Mouse (Mus musculus) heart, embryonic 14.5 days (tissue): ENCODE results near the gene Ubtd1. TPM values are rescaled to one million over a fixed set of nuclear protein-coding genes. Genes with fewer than 3 reads are reported as not detected.

Source experiments
- ATAC-seq: fragments of 200-750 bp; cut with Nextera tagmentation; 2 replicates; pipeline ENCODE4 v1.8.0; 2017; ENCODE audit warnings: low read depth, moderate TSS enrichment; ENCODE audit not compliant: insufficient number of reproducible peaks, insufficient read depth, low FRiP score
- H3K27ac ChIP-seq, 2 experiments: fragments of 200-500 bp in 1 of 2; fragments of 300-500 bp in 1 of 2; sonication (generic) in 1 of 2; replicated peaks in 1 of 2; 2 replicates each; pipeline ENCODE4 v1.5.1; 2012 to 2014; ENCODE audit warnings: low read depth in 2 of 2, low read length in 2 of 2, control low read depth in 1 of 2, mild to moderate bottlenecking in 1 of 2, mixed read lengths in 1 of 2; ENCODE audit not compliant: control insufficient read depth in 1 of 2, insufficient read depth in 1 of 2
- H3K27me3 ChIP-seq: fragments of 300-500 bp; sonication (generic); 2 replicates; pipeline ENCODE4 v1.6.1; 2014; ENCODE audit warnings: mild to moderate bottlenecking, low read length, control low read depth; ENCODE audit not compliant: control insufficient read depth, insufficient read depth
- H3K36me3 ChIP-seq: fragments of 300-500 bp; sonication (generic); 2 replicates; pipeline ENCODE4 v1.6.1; 2014; ENCODE audit warnings: mild to moderate bottlenecking, control low read depth, low read length, mixed read lengths; ENCODE audit not compliant: control insufficient read depth, insufficient read depth
- H3K4me1 ChIP-seq, 2 experiments: fragments of 200-500 bp in 1 of 2; fragments of 300-500 bp in 1 of 2; sonication (generic) in 1 of 2; 2 replicates each; pipeline ENCODE4 v1.6.1; 2012 to 2014; ENCODE audit warnings: low read length in 2 of 2, control low read depth in 1 of 2, mixed read lengths in 1 of 2; ENCODE audit not compliant: control insufficient read depth in 2 of 2, insufficient read depth in 2 of 2
- H3K4me2 ChIP-seq: fragments of 300-500 bp; sonication (generic); 2 replicates; pipeline ENCODE4 v1.6.1; 2014; ENCODE audit warnings: mild to moderate bottlenecking, low read length
- H3K4me3 ChIP-seq, 2 experiments: fragments of 200-500 bp in 1 of 2; fragments of 300-500 bp in 1 of 2; sonication (generic) in 1 of 2; 2 replicates each; pipeline ENCODE4 v1.5.1; 2012 to 2014; ENCODE audit warnings: low read length in 2 of 2, mild to moderate bottlenecking in 2 of 2, control low read depth in 1 of 2, low read depth in 1 of 2, moderate library complexity in 1 of 2; ENCODE audit not compliant: control insufficient read depth in 1 of 2, insufficient read depth in 1 of 2
- H3K9ac ChIP-seq: fragments of 300-500 bp; sonication (generic); 2 replicates; pipeline ENCODE4 v1.6.1; 2014; ENCODE audit warnings: mild to moderate bottlenecking, low read length
- H3K9me3 ChIP-seq: fragments of 300-500 bp; sonication (generic); 2 replicates; pipeline ENCODE4 v1.6.1; 2016; ENCODE audit warnings: low read length, control low read depth; ENCODE audit not compliant: control insufficient read depth
- WGBS: fragments of 180-500 bp; shearing (Covaris S2); extraction: QIAGEN DNeasy Blood & Tissue Kit; methylation state at CpG from one replicate; pipeline ENCODE4 v1.1.7; 2014; 5-methylcytosine and 5-hydroxymethylcytosine counted together
- polyA plus RNA-seq: library from polyadenylated mRNA; unstranded; fragments of >200 nt; fragmentation: Nextera tagmentation; extraction: Ambion mirVana; gene quantifications from 2 replicates; pipeline ENCODE4 v1.2.1, GENCODE M21; 2014

Gene Ubtd1
- polyA plus RNA-seq, 1 experiment from 2014 or later: 13.2 TPM

GRCm38 (mm10) chr19:42031112-42031511 lies 49.5 kb downstream of the Ubtd1 start:
- Histone ChIP-seq H3K27ac (no peak overlapping the region), H3K27me3 (no peaks in the 10 kb centered on the region), H3K36me3 (peaks cover 17% of the 10 kb centered on the region), H3K4me3 (no peak overlapping the region), H3K9ac (no peak overlapping the region), H3K4me2 (no peak overlapping the region), H3K4me1 (peaks cover 0 to 15% of the 10 kb centered on the region in 2 experiments; a peak in 2 of 4 replicates), H3K9me3 (no peaks in the 10 kb centered on the region)
- 81% methylated on average over 5 of the region's 5 CpGs for WGBS
- no peak for ATAC-seq

GRCm38 (mm10) chr19:42033611-42034010 lies 52.0 kb downstream of the Ubtd1 start:
- no peaks in the 10 kb centered on the region for H3K27me3 ChIP-seq
- 84% methylated on average over 14 of the region's 14 CpGs for WGBS
- peak overlapping the region; percentile 2; the same call in 1 of the 2 replicates for H3K9ac ChIP-seq
- H3K4me2 ChIP-seq: no peak overlapping the region
- no peak overlapping the region for H3K4me3 ChIP-seq
- no peaks in the 10 kb centered on the region for H3K9me3 ChIP-seq
- no peak overlapping the region for H3K27ac ChIP-seq
- H3K4me1 ChIP-seq: peaks cover 0 to 15% of the 10 kb centered on the region in 2 experiments; a peak in 2 of 4 replicates
- no peak for ATAC-seq
- H3K36me3 ChIP-seq: peaks cover 17% of the 10 kb centered on the region

- WGBS: 51% methylated on average over 9 of the region's 9 CpGs
- peaks cover 0 to 15% of the 10 kb centered on the region in 2 experiments; a peak in 2 of 4 replicates for H3K4me1 ChIP-seq
- H3K27me3 ChIP-seq: no peaks in the 10 kb centered on the region
- H3K9ac ChIP-seq: peak overlapping the region; percentile 2; the same call in 1 of the 2 replicates
- H3K9me3 ChIP-seq: no peaks in the 10 kb centered on the region
- no peak overlapping the region for H3K4me2 ChIP-seq
- H3K27ac ChIP-seq: no peak overlapping the region
- H3K4me3 ChIP-seq: no peak overlapping the region
- H3K36me3 ChIP-seq: peaks cover 17% of the 10 kb centered on the region
- no peak; the same call in 1 of the 2 replicates for ATAC-seq
These were observed 52.7 kb downstream of the Ubtd1 start for GRCm38 (mm10) chr19:42034146-42034775.

GRCm38 (mm10) chr19:42034881-42035455 lies 53.4 kb downstream of the Ubtd1 start:
- Histone ChIP-seq H3K27me3 (peaks cover 2% of the 10 kb centered on the region; the same call in 1 of the 2 replicates), H3K4me2 (no peak overlapping the region), H3K4me3 (no peak overlapping the region), H3K9me3 (no peaks in the 10 kb centered on the region), H3K36me3 (peaks cover 17% of the 10 kb centered on the region), H3K4me1 (peaks cover 0 to 15% of the 10 kb centered on the region in 2 experiments; a peak in 2 of 4 replicates), H3K27ac (no peak overlapping the region), H3K9ac (no peak overlapping the region)
- WGBS: 51% methylated on average over 11 of the region's 11 CpGs
- no peak for ATAC-seq

- peaks cover 0 to 15% of the 10 kb centered on the region in 2 experiments; a peak in 2 of 4 replicates for H3K4me1 ChIP-seq
- no peak within 1 kb of the TSS for H3K27ac ChIP-seq
- H3K36me3 ChIP-seq: peaks cover 17% of the 10 kb centered on the region
- H3K9me3 ChIP-seq: no peaks in the 10 kb centered on the region
- H3K4me2 ChIP-seq: no peak within 1 kb of the TSS
- no peak for ATAC-seq
- 67% methylated on average over 19 of the region's 19 CpGs for WGBS
- H3K9ac ChIP-seq: no peak within 1 kb of the TSS
- no peak within 1 kb of the TSS for H3K4me3 ChIP-seq
- peaks cover 2% of the 10 kb centered on the region; the same call in 1 of the 2 replicates for H3K27me3 ChIP-seq
These were observed 54.1 kb downstream of the Ubtd1 start, which contains the start of gene Ankrd2 for GRCm38 (mm10) chr19:42035456-42036248. Ankrd2 (plus strand) TSS chr19:42036000.

- Histone ChIP-seq H3K4me1 (peaks cover 0 to 15% of the 10 kb centered on the region in 2 experiments; a peak in 2 of 4 replicates), H3K36me3 (peaks cover 17% of the 10 kb centered on the region), H3K4me2 (no peak overlapping the region), H3K9ac (no peak overlapping the region), H3K4me3 (no peak overlapping the region), H3K27ac (no peak overlapping the region), H3K9me3 (no peaks in the 10 kb centered on the region), H3K27me3 (peaks cover 2% of the 10 kb centered on the region; the same call in 1 of the 2 replicates)
- 76% methylated on average over 3 of the region's 3 CpGs for WGBS
- no peak for ATAC-seq
These were observed 54.8 kb downstream of the Ubtd1 start for GRCm38 (mm10) chr19:42036357-42036756.

GRCm38 (mm10) chr19:42037167-42037702 lies 55.7 kb downstream of the Ubtd1 start:
- Histone ChIP-seq H3K4me1 (peaks cover 0 to 15% of the 10 kb centered on the region in 2 experiments; a peak in 2 of 4 replicates), H3K4me3 (no peak overlapping the region), H3K27me3 (peaks cover 2% of the 10 kb centered on the region; the same call in 1 of the 2 replicates), H3K27ac (no peak overlapping the region), H3K9me3 (no peaks in the 10 kb centered on the region), H3K9ac (no peak overlapping the region), H3K4me2 (no peak overlapping the region), H3K36me3 (peaks cover 14% of the 10 kb centered on the region)
- ATAC-seq: no peak
- 35% methylated on average over 11 of the region's 11 CpGs for WGBS
